Mouse (Mus musculus): Measurements from ENCODE around the gene Cfap58.

GRCm38 (mm10) chr19:47980241-47980640 is 42.8 kb downstream of the Cfap58 start:
- no peak for TF ChIP-seq CTCF (IDR thresholded peaks at IDR 0.05; ENCODE audit: control insufficient read depth, insufficient read depth, low read length)
- TF ChIP-seq POLR2A (IDR thresholded peaks at IDR 0.05; ENCODE audit: borderline replicate concordance, control insufficient read depth, low read depth, low read length): no peak
